Mouse (Mus musculus) adrenal gland, adult 10 weeks (tissue): ENCODE measurements around the gene Ndfip2. TPM values are rescaled to one million over a fixed set of nuclear protein-coding genes. Genes with fewer than 3 reads are reported as not detected.

ENCODE experiments used
- polyA plus RNA-seq: library from polyadenylated mRNA; stranded (reverse); fragments of 350-450 nt; fragmentation: Illumina TruSeq; extraction: RNeasy Lipid Tissue Mini Kit (QIAGEN cat#74804); gene quantifications from one replicate; pipeline ENCODE4 v1.2.3, GENCODE M21; 2014; ENCODE audit warnings: low read depth, low replicate concordance

Ndfip2 gene
- polyA plus RNA-seq = 96.8 TPM

DNA sequence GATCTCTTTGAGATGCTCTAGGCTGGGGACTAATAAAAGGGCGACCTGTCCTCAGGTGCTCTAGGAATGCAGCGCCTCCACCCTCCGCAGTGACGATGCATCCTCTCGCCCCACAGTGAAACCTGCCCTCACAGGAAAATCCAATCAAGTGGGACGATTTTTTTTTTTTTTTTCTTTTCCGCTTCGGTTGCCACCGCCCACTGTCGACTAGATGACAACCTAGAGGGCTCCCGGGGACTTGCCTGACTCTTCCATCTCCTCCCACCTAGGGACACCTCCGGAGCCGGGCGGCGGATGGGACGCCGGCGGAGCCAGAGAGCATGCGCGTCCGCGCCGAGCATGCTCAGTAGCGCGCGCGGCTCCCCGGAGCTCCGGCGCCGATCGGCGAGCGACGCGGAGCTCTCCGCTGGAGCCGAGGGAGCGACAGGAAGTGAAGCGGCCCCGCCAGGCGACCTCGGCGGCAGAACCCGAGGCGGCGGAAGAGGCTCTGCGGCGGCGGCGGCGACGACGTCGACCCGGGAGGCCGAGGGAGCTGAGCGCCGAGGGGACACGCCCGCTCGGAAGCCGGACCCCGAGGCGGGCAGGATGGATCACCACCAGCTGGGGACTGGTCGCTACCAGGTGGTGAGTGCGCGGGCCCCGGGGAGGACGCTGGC is at the start of gene Ndfip2:
TSS of gene Ndfip2 (plus strand) at position 195 of the 656 bp plus-strand sequence.

Other genes with a start within 250 kb of the Ndfip2 start
- gene Rbm26, start 81.2 kb upstream of the Ndfip2 start, polyA plus RNA-seq = 115 TPM